Mouse (Mus musculus): Measurements from ENCODE around the gene Grhl3. TPM values are rescaled to one million over a fixed set of nuclear protein-coding genes. Genes with fewer than 3 reads are reported as not detected.

Grhl3 gene
- polyA plus RNA-seq, 1 experiment, result 0.69 TPM

DNA sequence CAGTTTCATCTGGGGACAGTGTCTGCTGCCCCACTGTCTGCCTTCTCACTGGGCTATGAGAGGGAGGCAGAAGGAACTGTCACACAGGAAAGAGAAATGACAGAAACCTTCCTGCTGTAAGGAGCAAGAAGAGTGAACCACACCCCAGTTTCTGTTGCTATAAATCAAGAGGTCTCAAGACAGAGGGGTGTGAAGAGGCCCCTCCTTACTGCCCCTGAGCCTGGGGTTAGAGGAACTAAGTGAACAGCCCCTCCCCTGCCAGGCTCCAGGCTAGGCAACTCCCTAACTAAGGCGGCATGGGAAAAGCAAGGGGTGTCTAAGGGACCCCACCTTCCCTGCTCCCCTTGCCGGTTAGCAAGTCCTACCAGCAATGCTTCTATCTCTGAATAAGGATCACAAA lies 9.6 kb downstream of the Grhl3 start:
- Histone ChIP-seq H3K27ac (ENCODE audit: control insufficient read depth, insufficient read depth, low read depth, low read length) (no peak overlapping the region), H3K4me3 (ENCODE audit: control insufficient read depth, low read depth, low read length) (no peak overlapping the region), H3K36me3 (ENCODE audit: control insufficient read depth, insufficient read depth, low read length) (no peaks in the 10 kb centered on the region), H3K4me1 (ENCODE audit: control insufficient read depth, insufficient read depth, low read length) (peaks cover 15% of the 10 kb centered on the region), H3K27me3 (ENCODE audit: control insufficient read depth, insufficient read depth, low read length) (no peaks in the 10 kb centered on the region)
- no peak for TF ChIP-seq CTCF (IDR thresholded peaks at IDR 0.05; ENCODE audit: control insufficient read depth, insufficient read depth, insufficient replicate concordance, low read depth, low read length)
- TF ChIP-seq POLR2A (IDR thresholded peaks at IDR 0.05; ENCODE audit: control insufficient read depth, low read depth, low read length), result no peak

GRCm38 (mm10) chr4:135549323-135549722 lies 24.1 kb downstream of the Grhl3 start:
- Histone ChIP-seq H3K27me3 (ENCODE audit: control insufficient read depth, insufficient read depth, low read length) (no peaks in the 10 kb centered on the region), H3K4me3 (ENCODE audit: control insufficient read depth, low read depth, low read length) (no peak overlapping the region), H3K4me1 (ENCODE audit: control insufficient read depth, insufficient read depth, low read length) (no peaks in the 10 kb centered on the region), H3K36me3 (ENCODE audit: control insufficient read depth, insufficient read depth, low read length) (no peaks in the 10 kb centered on the region), H3K27ac (ENCODE audit: control insufficient read depth, insufficient read depth, low read depth, low read length) (no peak overlapping the region)
- TF ChIP-seq POLR2A (IDR thresholded peaks at IDR 0.05; ENCODE audit: control insufficient read depth, low read depth, low read length) (no peak), CTCF (IDR thresholded peaks at IDR 0.05; ENCODE audit: control insufficient read depth, insufficient read depth, insufficient replicate concordance, low read depth, low read length) (no peak)

DNA sequence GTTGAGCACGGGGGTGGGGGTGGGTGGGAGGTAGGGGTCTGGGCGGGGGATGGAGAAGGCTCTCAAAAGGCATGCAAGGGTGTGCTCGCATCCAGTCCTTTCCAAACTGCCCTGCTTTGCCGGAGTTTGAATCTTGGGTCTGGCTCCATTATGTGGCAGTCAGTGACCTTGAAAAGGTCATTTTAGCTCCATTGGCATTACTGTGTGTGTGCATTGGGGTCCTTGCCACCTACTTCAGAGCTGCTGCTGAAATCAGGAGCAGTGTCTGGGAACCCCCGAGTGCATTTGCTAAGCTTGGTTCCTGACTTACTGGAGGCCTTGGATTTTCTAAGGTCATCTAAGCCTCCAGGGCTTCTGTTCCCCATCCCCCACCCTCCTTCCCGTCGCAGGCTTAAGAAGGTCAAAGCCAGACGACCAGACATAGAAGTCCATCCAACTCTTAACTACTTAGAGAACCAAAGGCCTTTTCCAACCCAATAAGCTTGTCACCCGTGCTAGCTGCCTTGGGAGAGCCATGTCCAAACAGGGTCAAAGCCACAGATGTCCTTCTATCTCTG lies 24.8 kb downstream of the Grhl3 start:
- no peak overlapping the region for H3K27ac ChIP-seq (ENCODE audit: control insufficient read depth, insufficient read depth, low read depth, low read length)
- no peaks in the 10 kb centered on the region for H3K36me3 ChIP-seq (ENCODE audit: control insufficient read depth, insufficient read depth, low read length)
- H3K4me3 ChIP-seq (ENCODE audit: control insufficient read depth, low read depth, low read length), result no peak overlapping the region
- no peaks in the 10 kb centered on the region for H3K4me1 ChIP-seq (ENCODE audit: control insufficient read depth, insufficient read depth, low read length)
- TF ChIP-seq CTCF (IDR thresholded peaks at IDR 0.05; ENCODE audit: control insufficient read depth, insufficient read depth, insufficient replicate concordance, low read depth, low read length) (no peak), POLR2A (IDR thresholded peaks at IDR 0.05; ENCODE audit: control insufficient read depth, low read depth, low read length) (no peak)
- H3K27me3 ChIP-seq (ENCODE audit: control insufficient read depth, insufficient read depth, low read length), result no peaks in the 10 kb centered on the region

DNA sequence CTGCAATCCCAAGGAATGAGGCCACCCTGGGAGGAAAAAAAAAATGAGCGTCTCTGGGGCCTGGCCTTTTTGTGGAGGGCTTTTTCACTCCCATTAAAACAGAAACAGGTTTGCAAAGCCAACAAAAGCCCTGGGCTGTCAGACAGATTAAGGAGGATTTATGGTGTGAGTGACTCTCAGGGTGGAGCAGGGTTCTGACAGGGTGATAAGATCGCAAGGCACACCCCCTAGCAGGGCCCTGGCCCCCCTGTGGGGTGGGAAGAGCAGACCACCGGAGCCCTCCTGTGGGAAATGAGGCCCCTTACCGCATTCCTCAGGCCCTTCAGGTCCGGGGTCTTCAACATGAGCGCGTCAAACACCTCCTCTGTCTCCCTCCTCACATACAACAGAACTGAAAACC lies 25.3 kb downstream of the Grhl3 start:
- Histone ChIP-seq H3K27me3 (ENCODE audit: control insufficient read depth, insufficient read depth, low read length) (no peaks in the 10 kb centered on the region), H3K36me3 (ENCODE audit: control insufficient read depth, insufficient read depth, low read length) (no peaks in the 10 kb centered on the region), H3K27ac (ENCODE audit: control insufficient read depth, insufficient read depth, low read depth, low read length) (no peak overlapping the region), H3K4me1 (ENCODE audit: control insufficient read depth, insufficient read depth, low read length) (no peaks in the 10 kb centered on the region), H3K4me3 (ENCODE audit: control insufficient read depth, low read depth, low read length) (no peak overlapping the region)
- TF ChIP-seq CTCF (IDR thresholded peaks at IDR 0.05; ENCODE audit: control insufficient read depth, insufficient read depth, insufficient replicate concordance, low read depth, low read length), result no peak
- TF ChIP-seq POLR2A (IDR thresholded peaks at IDR 0.05; ENCODE audit: control insufficient read depth, low read depth, low read length), result no peak

- TF ChIP-seq CTCF (IDR thresholded peaks at IDR 0.05; ENCODE audit: control insufficient read depth, insufficient read depth, insufficient replicate concordance, low read depth, low read length) (no peak), POLR2A (IDR thresholded peaks at IDR 0.05; ENCODE audit: control insufficient read depth, low read depth, low read length) (no peak)
- H3K27ac ChIP-seq (ENCODE audit: control insufficient read depth, insufficient read depth, low read depth, low read length), result no peak overlapping the region
- H3K4me1 ChIP-seq (ENCODE audit: control insufficient read depth, insufficient read depth, low read length), result no peaks in the 10 kb centered on the region
- no peaks in the 10 kb centered on the region for H3K36me3 ChIP-seq (ENCODE audit: control insufficient read depth, insufficient read depth, low read length)
- no peaks in the 10 kb centered on the region for H3K27me3 ChIP-seq (ENCODE audit: control insufficient read depth, insufficient read depth, low read length)
- H3K4me3 ChIP-seq (ENCODE audit: control insufficient read depth, low read depth, low read length), result no peak overlapping the region
Measured at GRCm38 (mm10) chr4:135547551-135547950, 25.9 kb downstream of the Grhl3 start.

GRCm38 (mm10) chr4:135546793-135547192 lies 26.6 kb downstream of the Grhl3 start:
- no peaks in the 10 kb centered on the region for H3K27me3 ChIP-seq (ENCODE audit: control insufficient read depth, insufficient read depth, low read length)
- no peaks in the 10 kb centered on the region for H3K36me3 ChIP-seq (ENCODE audit: control insufficient read depth, insufficient read depth, low read length)
- H3K4me1 ChIP-seq (ENCODE audit: control insufficient read depth, insufficient read depth, low read length), result no peaks in the 10 kb centered on the region
- H3K4me3 ChIP-seq (ENCODE audit: control insufficient read depth, low read depth, low read length), result no peak overlapping the region
- TF ChIP-seq CTCF (IDR thresholded peaks at IDR 0.05; ENCODE audit: control insufficient read depth, insufficient read depth, insufficient replicate concordance, low read depth, low read length) (no peak), POLR2A (IDR thresholded peaks at IDR 0.05; ENCODE audit: control insufficient read depth, low read depth, low read length) (no peak)
- no peak overlapping the region for H3K27ac ChIP-seq (ENCODE audit: control insufficient read depth, insufficient read depth, low read depth, low read length)

GRCm38 (mm10) chr4:135546008-135546407 lies 27.4 kb downstream of the Grhl3 start:
- no peaks in the 10 kb centered on the region for H3K27me3 ChIP-seq (ENCODE audit: control insufficient read depth, insufficient read depth, low read length)
- H3K27ac ChIP-seq (ENCODE audit: control insufficient read depth, insufficient read depth, low read depth, low read length), result no peak overlapping the region
- H3K4me1 ChIP-seq (ENCODE audit: control insufficient read depth, insufficient read depth, low read length), result no peaks in the 10 kb centered on the region
- H3K4me3 ChIP-seq (ENCODE audit: control insufficient read depth, low read depth, low read length), result no peak overlapping the region
- H3K36me3 ChIP-seq (ENCODE audit: control insufficient read depth, insufficient read depth, low read length), result no peaks in the 10 kb centered on the region
- TF ChIP-seq POLR2A (IDR thresholded peaks at IDR 0.05; ENCODE audit: control insufficient read depth, low read depth, low read length) (no peak), CTCF (IDR thresholded peaks at IDR 0.05; ENCODE audit: control insufficient read depth, insufficient read depth, insufficient replicate concordance, low read depth, low read length) (no peak)

GRCm38 (mm10) chr4:135545080-135545511 lies 28.3 kb downstream of the Grhl3 start:
- no peak overlapping the region for H3K27ac ChIP-seq (ENCODE audit: control insufficient read depth, insufficient read depth, low read depth, low read length)
- no peaks in the 10 kb centered on the region for H3K36me3 ChIP-seq (ENCODE audit: control insufficient read depth, insufficient read depth, low read length)
- H3K4me1 ChIP-seq (ENCODE audit: control insufficient read depth, insufficient read depth, low read length), result no peaks in the 10 kb centered on the region
- no peaks in the 10 kb centered on the region for H3K27me3 ChIP-seq (ENCODE audit: control insufficient read depth, insufficient read depth, low read length)
- no peak for TF ChIP-seq POLR2A (IDR thresholded peaks at IDR 0.05; ENCODE audit: control insufficient read depth, low read depth, low read length)
- TF ChIP-seq CTCF (IDR thresholded peaks at IDR 0.05; ENCODE audit: control insufficient read depth, insufficient read depth, insufficient replicate concordance, low read depth, low read length), result no peak
- no peak overlapping the region for H3K4me3 ChIP-seq (ENCODE audit: control insufficient read depth, low read depth, low read length)

Measured in testis, adult 2 months (tissue).